Comparison of ENCODE assay signal across 14 mouse cellular contexts in genomic region chr1:39980314-39981290, GRCm38 (mm10).
DNase-seq lines count a peak whose midpoint lies in the region; ATAC-seq and TF ChIP-seq lines count a peak whose summit lies in the region.
"Had no signal": no experiment of that assay in that cellular context is flagged by ENCODE, and none has a peak within 500 bp of the region (broad histone marks: within the 10 kb centered on the region; RNA-seq: fewer than 3 reads in every experiment).

No protein-coding gene starts in this region.

- TF ChIP-seq POLR2A in thymus, adult 2 months (IDR thresholded peaks at IDR 0.05; ENCODE audit: control insufficient read depth, extremely low read depth, insufficient read depth, low read length, poor library complexity): no peak

- H3K9me3 ChIP-seq in embryonic facial prominence, embryonic 13.5 days: no peaks in the 10 kb centered on the region
- H3K9me3 ChIP-seq in embryonic facial prominence, embryonic 10.5 days: no peaks in the 10 kb centered on the region
- H3K9me3 ChIP-seq: heart, embryonic 15.5 days; hindbrain, embryonic 13.5 days had no signal

- WGBS in embryonic facial prominence, embryonic 13.5 days: 83% methylated on average over 15 of the region's 15 CpGs
- 92% methylated on average over 15 of the region's 15 CpGs for WGBS in embryonic facial prominence, embryonic 10.5 days
- WGBS in thymus, adult 2 months: 94% methylated on average over 15 of the region's 15 CpGs

- H3K4me3 ChIP-seq in embryonic facial prominence, embryonic 13.5 days: no peak overlapping the region
- H3K4me3 ChIP-seq in embryonic facial prominence, embryonic 10.5 days: no peak overlapping the region
- H3K4me3 ChIP-seq in thymus, adult 2 months (ENCODE audit: control insufficient read depth, insufficient read depth, low read length): no peak overlapping the region
- H3K4me3 ChIP-seq: heart, embryonic 15.5 days; hindbrain, embryonic 13.5 days had no signal

- TF ChIP-seq CTCF in thymus, adult 2 months (IDR thresholded peaks at IDR 0.05; ENCODE audit: borderline replicate concordance, control insufficient read depth, extremely low read depth, insufficient read depth, low read length, poor library complexity): no peak

- H3K4me1 ChIP-seq in embryonic facial prominence, embryonic 13.5 days: peaks cover 20% of the 10 kb centered on the region; the same call in 1 of the 2 replicates
- H3K4me1 ChIP-seq in embryonic facial prominence, embryonic 10.5 days: 0 out of 2 replicates have a peak, but pooled peaks cover 3% of the 10 kb centered on the region
- H3K4me1 ChIP-seq in thymus, adult 2 months (replicated peaks; ENCODE audit: control insufficient read depth, insufficient read depth, low read length): 0 out of 2 replicates have a peak, but pooled peaks cover 3% of the 10 kb centered on the region

- no peak overlapping the region for H3K4me2 ChIP-seq in embryonic facial prominence, embryonic 13.5 days
- H3K4me2 ChIP-seq: heart, embryonic 15.5 days; hindbrain, embryonic 13.5 days had no signal

- H3K9ac ChIP-seq in embryonic facial prominence, embryonic 13.5 days: no peak overlapping the region
- H3K9ac ChIP-seq: heart, embryonic 15.5 days; hindbrain, embryonic 13.5 days had no signal

- ATAC-seq in embryonic facial prominence, embryonic 13.5 days (ENCODE audit: insufficient number of reproducible peaks, insufficient read depth, low FRiP score, low TSS enrichment, low read depth): no peak

- intact Hi-C loops in left cerebral cortex, postnatal 36 days (cut with DNase I): loop anchor here (5.0 to 10.0 kb wide), 2 partner anchors 216 to 293 kb away; no protein-coding TSS in a partner anchor

- no peaks in the 10 kb centered on the region for H3K27me3 ChIP-seq in embryonic facial prominence, embryonic 13.5 days
- H3K27me3 ChIP-seq in embryonic facial prominence, embryonic 10.5 days (replicated peaks; ENCODE audit: low read depth, poor library complexity, severe bottlenecking): no peaks in the 10 kb centered on the region
- H3K27me3 ChIP-seq in thymus, adult 2 months (ENCODE audit: control insufficient read depth, insufficient read depth, low read length): no peaks in the 10 kb centered on the region
- H3K27me3 ChIP-seq: heart, embryonic 15.5 days; hindbrain, embryonic 13.5 days had no signal

- H3K36me3 ChIP-seq in embryonic facial prominence, embryonic 13.5 days: peaks cover 87% of the 10 kb centered on the region
- H3K36me3 ChIP-seq in embryonic facial prominence, embryonic 10.5 days (replicated peaks): peaks cover 100% of the 10 kb centered on the region
- H3K36me3 ChIP-seq in thymus, adult 2 months (ENCODE audit: control insufficient read depth, insufficient read depth, low read length): peaks cover 44% of the 10 kb centered on the region

- H3K27ac ChIP-seq in embryonic facial prominence, embryonic 13.5 days: peak overlapping the region; percentile 16; the same call in 1 of the 2 replicates
- H3K27ac ChIP-seq in embryonic facial prominence, embryonic 10.5 days (replicated peaks): no peak overlapping the region
- H3K27ac ChIP-seq in thymus, adult 2 months (ENCODE audit: control insufficient read depth, insufficient read depth, low read length): peak overlapping the region; percentile 64; the same call in 1 of the 2 replicates
- H3K27ac ChIP-seq: heart, embryonic 15.5 days had no signal

- DNase-seq in embryonic facial prominence, embryonic 10.5 days (ENCODE audit: low spot score): no peak
- peak; percentile 26 for DNase-seq in kidney, adult 11 months
- no peak for DNase-seq in kidney, postnatal 10 days
- no peak for DNase-seq in thymus, adult 2 months
- no peak for DNase-seq in thymus, postnatal 14 days
- no peak for DNase-seq in lung, postnatal 14 days
- no peak for DNase-seq in left cerebral cortex, postnatal 36 days (ENCODE audit: low spot score in 2 of 2)
- DNase-seq: adrenal gland, adult 8-10 months; cerebellum, postnatal 14 days; liver; lung, adult 2 months had no signal
